Mouse (Mus musculus): ENCODE measurements around the gene Alg14. TPM values are rescaled to one million over a fixed set of nuclear protein-coding genes. Genes with fewer than 3 reads are reported as not detected.

Gene Alg14
- polyA plus RNA-seq (2014; fragmentation: Illumina TruSeq; extraction: RNeasy Lipid Tissue Mini Kit (QIAGEN cat#74804); ENCODE audit: low read depth, low replicate concordance) = 13.9 TPM

GRCm38 (mm10) chr3:121291560-121292258, at the start of gene Alg14:
TSS of gene Alg14 (plus strand) at chr3:121291773.

GRCm38 (mm10) chr3:121282998-121283397, 8.6 kb upstream of the Alg14 start, which contains the start of gene Tmem56:
TSS of gene Tmem56 (minus strand) at chr3:121283098.

Other genes starting within 250 kb of the Alg14 start
- 2.6 TPM for gene Rwdd3, start 120.1 kb upstream of the Alg14 start, polyA plus RNA-seq (2014; fragmentation: Illumina TruSeq; extraction: RNeasy Lipid Tissue Mini Kit (QIAGEN cat#74804); ENCODE audit: low read depth, low replicate concordance)
- gene Tmem56, start 8.7 kb upstream of the Alg14 start, polyA plus RNA-seq (2014; fragmentation: Illumina TruSeq; extraction: RNeasy Lipid Tissue Mini Kit (QIAGEN cat#74804); ENCODE audit: low read depth, low replicate concordance) = 1.1 TPM
- gene Cnn3, start 134.7 kb downstream of the Alg14 start, polyA plus RNA-seq (2014; fragmentation: Illumina TruSeq; extraction: RNeasy Lipid Tissue Mini Kit (QIAGEN cat#74804); ENCODE audit: low read depth, low replicate concordance) = 49.7 TPM
- gene Slc44a3, start 240.6 kb downstream of the Alg14 start, polyA plus RNA-seq (2014; fragmentation: Illumina TruSeq; extraction: RNeasy Lipid Tissue Mini Kit (QIAGEN cat#74804); ENCODE audit: low read depth, low replicate concordance) = not detected

All from heart, adult 10 weeks (tissue).